Mouse (Mus musculus): ENCODE measurements at regions not wholly inside any gene's neighbourhood (a gene's known extent, or its start where the extent isn't known, plus 50 kb on each side); places are given as distances from the start of the nearest gene placed in this dataset.

DNA sequence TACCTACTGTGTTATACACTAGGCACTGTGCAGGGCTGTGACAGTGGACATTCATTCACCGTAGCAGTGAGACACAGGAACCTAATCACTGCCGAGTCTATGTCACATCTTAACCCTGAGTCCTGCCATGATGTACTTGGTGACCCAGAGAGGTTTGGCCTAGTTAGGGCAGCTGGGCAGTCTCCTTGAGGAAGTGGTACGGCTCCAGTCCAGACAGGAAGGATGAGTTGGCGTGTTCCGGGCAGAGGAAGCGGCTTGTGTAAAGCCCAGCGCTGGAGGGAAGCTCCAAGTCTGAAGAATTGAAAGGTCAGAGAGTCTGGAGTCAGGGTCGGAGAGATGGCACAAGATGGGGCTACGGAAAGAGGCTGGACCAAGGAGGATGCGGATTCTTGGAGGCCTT, 99.4 kb upstream of the Smim15 start:
- DNase-seq (ENCODE audit: low spot score in 2 of 2) = no peak

- no peak for DNase-seq (ENCODE audit: low spot score in 2 of 2)
These were observed 101.3 kb upstream of the Smim15 start for GRCm38 (mm10) chr13:107942979-107943378.

DNA sequence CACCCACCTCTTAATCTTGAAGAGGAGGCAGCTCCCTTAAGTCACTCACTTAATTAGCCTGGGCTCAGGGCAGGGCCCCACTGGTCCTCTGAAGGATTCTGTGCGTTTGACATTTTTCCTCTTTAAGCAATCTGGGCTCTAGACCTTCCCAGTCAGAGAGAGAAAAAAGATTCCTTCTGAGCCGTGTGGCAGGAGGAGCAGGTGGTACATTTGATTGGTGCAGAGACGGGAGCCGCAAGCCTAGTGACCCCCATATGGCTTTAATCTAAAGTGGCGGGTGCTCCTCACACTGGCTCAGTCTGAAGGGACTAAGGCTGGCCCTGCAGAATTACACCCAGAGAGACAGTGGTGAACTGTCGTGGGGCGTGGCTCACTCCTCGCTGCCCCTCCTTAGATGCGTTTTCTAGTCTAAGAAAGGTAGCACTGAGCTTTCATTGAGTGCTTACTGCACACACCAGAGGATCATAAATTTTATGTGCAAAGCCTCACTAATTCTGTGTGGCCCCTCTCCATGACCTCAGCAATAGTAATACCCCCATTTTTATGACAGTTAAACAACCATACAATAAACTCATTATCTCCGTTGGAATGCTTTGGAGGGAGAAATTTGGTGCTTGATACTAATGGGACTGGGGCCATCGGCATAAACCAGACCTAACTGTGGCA, 101.8 kb upstream of the Smim15 start:
- no peak for DNase-seq (ENCODE audit: low spot score in 2 of 2)

GRCm38 (mm10) chr13:107939916-107940646, 104.2 kb upstream of the Smim15 start:
- DNase-seq (ENCODE audit: low spot score in 2 of 2) = no peak

DNA sequence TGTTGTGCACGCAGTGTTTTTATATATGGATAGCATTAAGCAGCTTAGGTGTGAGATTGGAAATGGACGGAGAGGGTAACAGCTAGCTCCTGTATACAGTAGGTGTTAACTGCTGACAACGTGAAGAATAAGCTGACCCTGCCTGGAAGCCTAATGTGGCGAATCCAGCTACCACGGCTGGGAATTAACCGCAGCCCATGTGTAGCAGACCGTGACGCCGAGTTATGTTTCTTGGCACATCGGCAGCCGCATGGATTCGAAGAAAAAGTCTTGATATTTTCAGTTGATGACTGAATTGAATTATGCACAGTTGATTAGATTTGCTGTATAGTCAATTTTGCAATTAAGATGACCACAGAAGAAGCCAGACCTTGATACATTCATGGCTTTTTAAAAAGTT, 108.6 kb upstream of the Smim15 start:
- no peak for DNase-seq (ENCODE audit: low spot score in 2 of 2)

DNA sequence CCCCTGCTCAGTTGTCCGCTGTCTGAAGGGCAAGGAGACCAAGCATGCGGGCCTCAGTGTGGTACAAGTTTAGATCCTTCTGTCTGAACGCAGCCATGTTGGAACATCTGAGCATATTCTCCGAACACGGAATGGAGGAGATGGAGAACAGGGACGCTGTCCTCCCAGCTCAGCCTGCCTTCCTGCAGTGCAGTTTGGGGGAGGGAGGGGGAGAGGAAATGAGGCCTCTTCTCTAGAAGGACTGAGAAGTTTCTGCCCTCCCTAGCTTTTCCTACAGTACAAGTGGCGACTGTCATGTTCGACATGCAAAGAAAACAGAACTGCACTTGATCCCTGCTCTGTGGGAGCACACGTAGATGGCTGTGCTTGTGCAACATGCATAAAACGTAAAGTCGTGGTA, 109.6 kb upstream of the Smim15 start:
- DNase-seq (ENCODE audit: low spot score in 2 of 2) = no peak

DNA sequence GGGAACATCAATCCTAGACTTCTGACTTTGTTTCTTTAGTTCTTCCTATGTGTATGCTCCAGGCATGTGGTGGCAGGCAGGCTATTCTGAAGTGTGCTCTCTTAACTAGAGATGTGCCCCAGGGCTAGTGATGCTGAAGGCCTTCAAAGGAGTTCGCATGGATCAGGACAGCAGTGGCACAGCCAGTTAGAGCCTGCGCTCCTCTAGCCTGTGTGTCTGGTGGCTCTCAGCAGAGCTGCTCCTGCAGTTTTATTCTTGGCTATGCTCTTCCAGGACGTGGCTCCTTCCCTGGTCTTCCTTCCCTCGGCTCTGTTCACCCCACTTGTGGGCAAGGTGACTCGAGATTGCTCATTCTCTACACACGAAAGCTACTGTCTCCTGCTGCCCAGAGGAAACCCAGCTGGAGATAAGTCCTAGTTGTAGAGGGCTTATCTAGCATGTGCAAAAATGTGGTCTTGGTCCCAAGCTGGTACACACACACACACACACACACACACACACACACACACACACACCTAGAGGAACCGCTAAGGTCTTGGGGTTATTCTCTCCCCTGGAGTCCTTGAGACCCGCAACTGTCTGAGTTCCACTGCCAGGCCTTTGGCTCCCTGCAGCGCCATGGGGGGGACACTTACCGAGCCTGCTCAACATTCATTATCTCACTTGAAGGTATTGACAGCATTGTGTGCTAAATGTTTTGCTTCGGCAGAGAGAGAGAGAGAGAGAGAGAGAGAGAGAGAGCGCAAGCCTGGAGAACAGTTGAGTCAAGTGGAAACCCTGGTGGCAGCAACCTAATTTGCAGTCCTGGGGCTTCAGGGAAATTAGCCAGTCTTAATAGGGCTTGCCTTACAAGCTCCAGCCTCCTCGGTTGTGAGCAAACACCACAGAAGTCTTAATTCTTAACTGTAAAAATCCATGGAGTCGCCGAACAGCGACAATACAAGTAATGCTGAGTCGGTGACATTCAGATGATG, 110.4 kb upstream of the Smim15 start:
- no peak for DNase-seq (ENCODE audit: low spot score in 2 of 2)

- DNase-seq (ENCODE audit: low spot score in 2 of 2) = no peak
These were observed 111.7 kb upstream of the Smim15 start for GRCm38 (mm10) chr13:107932423-107933032.

- DNase-seq (ENCODE audit: low spot score in 2 of 2) = no peak
These were observed 113.0 kb upstream of the Smim15 start for GRCm38 (mm10) chr13:107931216-107931615.

DNA sequence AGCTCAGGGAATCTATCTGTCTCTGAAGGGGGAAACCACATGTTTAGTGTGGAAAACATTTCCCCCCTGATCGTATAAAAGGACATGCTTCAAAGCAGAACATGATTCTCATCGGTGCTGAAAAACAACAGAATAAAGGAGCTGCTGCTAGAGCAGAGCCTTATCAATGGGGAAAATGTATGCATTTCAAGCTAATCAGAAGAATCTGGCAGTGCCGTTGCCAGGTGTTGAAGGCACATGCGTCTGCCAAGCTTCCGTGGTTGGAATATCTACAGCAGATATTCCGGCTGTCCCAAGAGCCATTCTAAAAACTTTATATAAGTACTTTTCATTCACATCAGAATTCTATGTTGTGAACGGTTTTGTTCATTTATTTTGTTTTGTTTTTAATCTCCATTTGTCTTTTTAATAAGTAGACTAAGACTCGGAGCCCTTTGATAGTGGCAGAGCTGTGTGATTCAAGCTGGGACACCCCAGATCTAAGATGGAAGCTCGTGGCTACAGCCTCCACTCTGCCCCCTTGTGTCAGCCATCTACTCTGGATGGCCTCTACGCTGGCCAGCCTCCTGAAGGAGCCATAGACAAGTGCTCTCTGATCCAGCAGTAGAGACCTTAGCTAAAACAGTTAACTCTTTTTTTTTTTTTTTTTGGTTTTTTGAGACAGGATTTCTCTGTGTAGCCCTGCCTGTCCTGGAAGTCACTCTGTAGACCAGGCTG, 116.6 kb upstream of the Smim15 start:
- no peak for DNase-seq (ENCODE audit: low spot score in 2 of 2)

GRCm38 (mm10) chr13:107925470-107925869, 118.8 kb upstream of the Smim15 start:
- no peak for DNase-seq (ENCODE audit: low spot score in 2 of 2)

DNA sequence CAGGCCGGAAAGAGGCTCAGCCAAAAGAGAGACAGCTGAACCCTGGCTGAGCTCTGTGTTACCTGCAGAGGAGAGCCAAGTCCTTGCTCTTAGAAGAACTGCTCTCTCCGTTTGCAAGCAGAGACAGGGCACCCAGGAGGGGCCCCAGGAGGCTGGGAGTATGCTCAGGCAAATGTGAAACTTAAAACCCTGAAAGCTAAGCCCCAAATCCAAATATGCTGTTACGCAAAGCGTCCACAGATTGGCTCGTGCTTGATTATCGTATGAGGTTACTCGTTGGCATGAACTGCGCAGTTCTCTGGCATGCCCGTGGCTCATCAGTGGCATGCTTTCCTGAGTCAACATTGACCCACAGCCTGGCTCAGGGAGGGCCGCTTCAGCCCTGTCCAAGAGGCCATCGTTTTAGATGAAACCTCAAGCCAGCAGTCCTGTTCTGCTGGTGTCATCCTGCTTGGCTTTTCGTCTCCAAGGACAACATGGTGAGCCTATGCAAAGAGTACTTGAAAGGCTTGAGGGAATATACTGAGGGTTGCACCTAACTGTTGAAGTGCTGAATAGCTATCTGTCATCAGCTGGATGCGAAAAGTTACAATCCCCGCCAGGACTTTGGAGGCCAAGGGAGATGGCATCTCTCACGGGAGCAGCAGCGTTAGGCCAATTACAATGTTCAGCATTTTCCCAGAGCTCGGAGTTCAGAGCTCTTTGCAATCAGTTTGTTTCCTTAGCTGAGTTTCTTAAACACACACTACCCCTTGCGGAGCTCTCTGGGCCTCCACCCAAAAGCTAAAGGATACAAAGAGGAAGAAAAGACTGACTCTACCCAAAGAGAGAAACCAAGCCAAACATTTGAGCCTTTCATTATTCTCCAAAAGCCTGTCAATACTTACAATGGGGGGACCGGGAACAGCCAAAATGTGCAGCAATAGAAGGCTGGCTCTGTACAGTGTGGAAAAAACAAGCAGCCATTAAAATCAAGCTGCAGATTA, 120.8 kb upstream of the Smim15 start:
- DNase-seq (ENCODE audit: low spot score in 2 of 2) = peak in 1 of 2 experiments; percentile 34

DNA sequence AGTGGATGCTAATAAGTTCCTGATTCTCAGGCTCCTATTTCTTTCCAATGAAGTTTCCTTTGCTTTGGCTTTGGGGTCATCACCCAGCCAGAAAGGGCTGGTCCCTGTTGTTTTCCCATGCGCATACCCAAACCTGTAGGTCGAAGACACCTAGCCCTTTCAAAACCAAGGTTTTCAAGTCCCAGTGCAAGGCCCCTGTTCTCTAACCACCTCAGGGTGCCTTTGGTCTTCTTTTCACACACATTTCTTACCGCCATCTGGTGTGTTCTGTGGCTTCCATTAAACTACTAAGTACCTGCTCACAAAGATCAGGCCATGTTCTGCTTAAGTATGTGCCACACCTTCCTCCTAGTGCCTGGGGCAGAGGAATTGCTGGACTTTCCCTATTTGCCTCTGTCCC, 124.8 kb upstream of the Smim15 start:
- DNase-seq (ENCODE audit: low spot score in 2 of 2) = no peak

GRCm38 (mm10) chr13:107918478-107918877, 125.8 kb upstream of the Smim15 start:
- DNase-seq (ENCODE audit: low spot score in 2 of 2) = no peak

- no peak for DNase-seq (ENCODE audit: low spot score in 2 of 2)
These were observed 126.2 kb upstream of the Smim15 start for GRCm38 (mm10) chr13:107918065-107918464.

GRCm38 (mm10) chr13:107917564-107917963, 126.7 kb upstream of the Smim15 start:
- no peak for DNase-seq (ENCODE audit: low spot score in 2 of 2)

- DNase-seq (ENCODE audit: low spot score in 2 of 2) = no peak
These were observed 134.1 kb upstream of the Smim15 start for GRCm38 (mm10) chr13:107910125-107910524.

- no peak for DNase-seq (ENCODE audit: low spot score in 2 of 2)
These were observed 134.7 kb upstream of the Smim15 start for GRCm38 (mm10) chr13:107909343-107910067.

DNA sequence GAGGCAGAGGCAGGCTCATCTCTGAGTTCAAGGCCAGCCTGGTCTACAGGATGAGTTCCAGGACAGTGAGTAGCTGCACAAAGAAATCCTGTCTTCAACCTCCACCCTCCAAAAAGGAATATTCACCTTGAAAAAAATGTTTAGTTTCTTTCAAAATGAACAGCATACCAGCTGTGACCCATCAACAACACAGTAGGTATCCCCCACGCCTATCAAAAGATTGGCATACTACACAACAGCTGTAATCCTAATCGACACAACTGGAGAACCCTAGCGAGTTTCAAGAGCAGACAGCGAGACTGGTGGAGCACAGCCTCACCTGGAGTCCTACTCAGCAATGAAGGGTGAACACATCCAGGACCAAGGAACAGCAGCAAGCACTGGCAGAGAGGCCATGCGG, 136.3 kb upstream of the Smim15 start:
- no peak for DNase-seq (ENCODE audit: low spot score in 2 of 2)
